Mouse (Mus musculus) adrenal gland, adult (tissue): Measurements from ENCODE around the gene Gm27029.
A peak's percentile ranks its signal among the peaks of the same experiment; 100 is the strongest.
"Not testable (repeated sequence)": the region's sequence is repeated elsewhere in the genome, so short reads cannot be mapped to it uniquely, and the experiment has no call there.

ENCODE experiments used
- DNase-seq, 2 experiments: peaks; one replicate each; pipeline ENCODE4 v3.0.0; 2022 to 2023; ENCODE audit warnings: low spot score in 1 of 2; ENCODE audit not compliant: inconsistent age in 2 of 2

Gm27029 gene

DNA sequence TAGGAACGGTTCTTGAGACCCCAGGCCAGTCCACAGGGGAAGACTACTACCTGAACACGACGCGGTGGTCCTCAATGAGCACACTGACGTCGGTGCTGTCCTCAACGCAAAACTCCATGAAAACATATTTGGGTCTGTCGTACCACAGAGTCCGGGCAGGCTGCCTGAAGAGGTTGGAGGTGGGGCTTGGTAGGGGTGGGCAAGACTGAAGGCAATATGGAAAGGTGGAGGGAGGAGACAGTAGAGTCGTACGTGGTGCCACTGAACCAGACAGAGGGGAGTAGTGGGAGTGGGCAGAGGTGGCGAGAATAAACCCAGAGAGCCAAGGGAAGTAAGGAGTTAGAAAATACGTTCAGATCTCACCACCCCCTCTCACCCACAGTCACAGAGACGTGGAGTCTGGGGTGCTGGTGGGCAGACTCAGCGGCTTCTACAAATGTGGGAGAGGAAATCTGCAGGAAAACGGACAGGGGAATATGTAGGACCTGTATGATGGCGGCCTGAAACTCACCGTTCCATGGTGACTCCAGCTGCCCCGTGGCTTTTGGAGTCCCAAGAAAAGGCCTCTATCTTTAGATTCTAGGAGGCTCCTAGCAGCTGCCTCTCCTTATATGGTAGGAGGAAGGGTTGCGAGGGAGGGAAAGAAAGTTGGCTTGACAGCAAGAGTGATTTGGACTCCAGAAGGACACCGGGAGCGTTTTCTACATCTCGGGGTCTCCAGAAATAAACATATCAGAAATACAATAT, at the start of gene Gm27029:
Gene Gm27029 (minus strand): TSS at position 692 of the 747 bp plus-strand sequence.
- DNase-seq = no peak

DNA sequence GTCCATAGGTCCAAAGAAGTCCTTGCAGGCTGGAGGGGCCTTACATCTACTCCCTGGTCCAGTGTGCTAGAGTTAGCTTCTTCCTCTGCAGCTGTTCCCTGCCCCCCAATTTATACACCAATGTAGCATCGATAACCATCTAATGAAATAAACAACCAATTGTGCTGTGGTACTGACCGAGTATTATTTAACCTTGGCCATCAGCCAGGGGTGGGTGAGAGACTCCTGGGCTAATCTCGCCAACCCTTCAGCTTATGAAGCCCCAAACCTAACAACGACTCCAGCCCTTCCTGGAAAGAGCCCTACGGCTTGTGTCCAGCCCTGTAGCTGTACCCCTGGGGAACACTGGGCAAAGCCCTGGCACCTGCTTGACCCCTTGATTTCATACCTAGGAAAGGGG, 49.7 kb upstream of the Gm27029 start:
- DNase-seq = no peak

DNA sequence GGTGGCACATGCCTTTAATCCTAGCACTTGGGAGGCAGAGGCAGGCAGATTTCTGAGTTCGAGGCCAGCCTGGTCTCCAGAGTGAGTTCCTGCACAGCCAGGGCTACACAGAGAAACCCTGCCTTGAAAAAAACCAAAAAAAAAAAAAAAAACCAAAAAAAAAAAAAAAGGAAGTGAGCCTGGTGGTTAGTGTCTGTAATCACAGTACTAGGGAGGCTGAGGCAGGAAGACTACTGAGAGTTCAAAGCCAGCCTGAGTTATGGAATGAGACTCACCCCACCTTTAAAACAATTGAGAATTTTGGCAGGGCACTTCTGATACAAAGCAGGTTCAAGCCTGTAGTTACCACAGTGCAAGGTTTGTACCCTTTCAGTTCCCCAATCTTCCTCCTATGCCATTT, 49.1 kb upstream of the Gm27029 start:
- not testable (repeated sequence) for DNase-seq

DNA sequence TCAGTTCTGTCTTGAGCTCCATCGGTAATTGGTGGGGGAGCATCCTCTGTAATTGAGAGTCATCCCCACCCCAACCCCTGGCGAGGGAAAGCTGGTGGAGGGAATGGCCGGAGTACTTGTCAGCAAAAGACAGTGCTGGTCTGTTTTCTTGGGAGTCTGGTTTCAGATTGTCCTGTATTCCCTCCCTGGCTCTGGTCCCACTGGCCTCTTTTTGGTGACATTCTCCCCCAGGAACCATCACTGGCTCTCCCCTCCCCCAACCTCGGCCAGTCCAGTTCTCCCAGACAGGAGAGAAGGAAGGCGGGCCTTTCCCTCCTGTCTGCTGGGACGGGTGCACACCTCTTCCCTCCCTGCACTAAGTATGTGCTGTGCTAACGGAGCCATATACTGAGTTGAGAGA, 47.7 kb upstream of the Gm27029 start:
- DNase-seq = no peak

DNA sequence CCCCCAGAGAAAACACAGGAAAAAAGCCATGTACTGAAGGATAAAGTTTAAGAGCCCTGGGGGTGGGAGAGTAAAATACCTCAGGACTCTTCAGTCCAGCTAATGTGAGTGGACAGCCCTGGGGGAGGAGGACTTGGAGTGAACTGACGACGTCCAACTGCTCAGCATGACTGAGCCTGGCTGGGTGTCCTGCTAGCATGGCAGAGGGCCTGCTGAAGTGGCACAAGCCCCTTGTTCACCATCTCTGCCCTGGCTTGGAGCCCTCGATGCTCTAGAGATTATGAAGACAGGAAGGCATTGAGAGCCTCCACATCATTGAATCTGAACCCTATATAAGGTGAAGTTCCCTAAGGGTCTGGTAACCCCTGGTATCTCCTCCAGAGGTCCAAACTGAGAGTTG, 47.3 kb upstream of the Gm27029 start:
- DNase-seq = peak in 1 of 2 experiments; percentile 21

DNA sequence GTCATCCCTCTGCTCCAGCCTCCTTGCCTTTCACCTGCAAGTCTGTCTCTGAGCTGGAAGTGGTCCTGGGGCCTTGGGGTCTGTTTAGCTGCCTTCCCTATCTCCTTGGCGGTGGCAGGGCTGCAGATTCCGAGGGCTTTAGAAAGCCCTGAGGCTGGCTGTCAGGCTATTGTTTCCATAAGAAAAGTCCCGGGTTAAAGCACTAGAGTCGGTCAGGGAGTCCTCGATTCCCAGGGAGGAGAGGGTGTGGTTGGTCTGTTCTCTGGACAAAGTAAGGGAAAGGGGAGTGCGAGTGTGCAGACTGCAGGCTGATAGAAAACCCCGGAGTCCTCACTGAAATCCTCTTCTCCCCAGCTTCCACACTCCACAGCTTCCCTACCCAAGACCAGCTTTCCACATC, 45.6 kb upstream of the Gm27029 start:
- no peak for DNase-seq

DNA sequence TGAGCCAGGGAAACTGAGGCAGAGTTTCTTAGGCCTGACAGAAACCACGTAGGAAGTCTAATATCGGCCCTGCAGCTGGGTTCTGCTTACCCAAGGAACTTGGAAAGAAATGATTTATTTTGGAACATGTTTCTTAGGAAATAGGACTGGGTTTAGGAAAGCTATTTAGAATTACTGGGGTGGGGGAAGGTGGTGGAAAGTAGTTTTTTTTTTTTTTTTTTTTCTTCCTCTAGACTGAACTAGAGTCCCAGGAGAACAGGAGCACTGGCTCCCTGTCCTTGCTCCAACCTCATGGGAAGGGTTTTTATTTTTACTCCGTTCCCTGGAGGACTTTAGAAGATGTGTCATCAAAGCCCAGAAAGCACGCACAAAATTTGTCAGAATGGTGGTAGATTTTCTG, 44.6 kb upstream of the Gm27029 start:
- DNase-seq = peak in 1 of 2 experiments; percentile 25

DNA sequence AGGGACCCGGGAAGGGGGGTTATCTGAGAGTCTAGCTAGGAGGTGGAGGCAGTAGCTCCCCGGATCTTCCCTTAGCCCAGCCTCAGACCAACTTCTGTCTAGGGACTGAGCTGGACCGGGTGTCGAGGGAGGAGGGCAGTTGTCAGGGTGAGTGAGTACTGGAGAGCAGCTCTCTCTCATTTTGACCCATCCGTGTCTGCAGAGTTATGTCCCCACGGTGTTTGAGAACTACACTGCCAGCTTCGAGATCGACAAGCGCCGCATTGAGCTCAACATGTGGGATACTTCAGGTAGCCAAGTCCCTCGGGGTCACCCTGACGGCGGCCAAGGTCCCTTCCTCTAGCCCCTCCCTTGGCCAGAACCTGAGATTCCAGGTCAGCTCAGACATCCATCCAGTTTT, 44.1 kb upstream of the Gm27029 start:
- peak in 1 of 2 experiments; percentile 35 for DNase-seq

DNA sequence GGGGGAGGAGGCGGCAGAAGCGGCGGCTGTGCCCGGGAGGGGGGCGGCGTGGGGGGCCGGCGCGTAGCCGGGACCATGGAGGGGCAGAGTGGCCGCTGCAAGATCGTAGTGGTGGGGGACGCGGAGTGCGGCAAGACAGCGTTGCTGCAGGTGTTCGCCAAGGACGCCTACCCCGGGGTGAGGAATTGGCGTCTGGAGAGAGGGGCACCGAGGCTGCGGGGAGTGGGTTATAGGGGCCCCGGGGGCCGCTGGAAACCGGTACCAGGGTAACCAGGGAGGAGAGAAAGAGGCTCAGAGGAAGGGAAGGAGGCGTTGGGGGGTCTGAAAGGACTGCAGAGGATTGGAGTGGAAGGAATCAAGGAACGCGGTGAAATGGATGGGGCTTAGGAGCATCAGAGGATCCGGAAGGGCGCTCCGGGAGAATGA, 43.7 kb upstream of the Gm27029 start:
- DNase-seq = no peak

DNA sequence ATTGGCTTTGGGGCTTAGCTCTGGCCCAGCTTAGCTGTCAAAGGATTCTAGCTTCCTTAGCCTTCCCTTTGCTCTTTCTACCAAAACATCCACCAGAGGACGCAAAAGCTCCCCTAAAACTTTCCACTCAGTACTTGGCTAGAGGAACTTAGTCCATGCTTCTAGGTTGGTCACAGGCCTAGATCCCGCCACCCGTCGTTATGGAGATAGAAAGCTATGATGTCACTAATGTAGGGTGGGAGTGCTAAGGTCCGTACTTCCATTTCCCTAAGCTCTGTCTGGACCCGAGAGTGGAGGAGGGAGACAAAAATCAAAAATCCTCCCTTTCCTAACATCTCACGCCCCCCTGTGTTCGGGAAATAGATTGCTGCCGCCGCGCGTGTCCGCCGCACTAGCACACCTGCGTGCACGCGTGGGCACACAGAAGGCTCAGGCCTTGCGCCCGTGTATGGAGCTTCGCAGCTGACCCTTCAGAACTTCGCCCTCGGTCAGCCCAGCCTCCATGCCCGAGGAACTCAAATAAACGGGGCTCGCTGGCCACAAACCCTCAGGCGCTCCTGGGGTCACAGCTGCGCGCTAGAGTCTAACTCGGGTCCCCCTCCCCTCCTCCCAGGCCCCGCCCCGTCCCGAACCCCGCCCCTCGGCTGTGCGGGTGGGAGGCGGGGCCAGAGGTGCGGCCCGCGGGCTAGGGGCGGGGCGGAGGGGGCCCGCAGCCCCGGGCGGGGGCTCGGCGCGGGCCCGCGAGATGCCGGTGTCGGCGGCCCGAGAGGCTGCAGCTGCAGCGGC, 43.1 kb upstream of the Gm27029 start:
- DNase-seq = peak; percentile 82 to 93

DNA sequence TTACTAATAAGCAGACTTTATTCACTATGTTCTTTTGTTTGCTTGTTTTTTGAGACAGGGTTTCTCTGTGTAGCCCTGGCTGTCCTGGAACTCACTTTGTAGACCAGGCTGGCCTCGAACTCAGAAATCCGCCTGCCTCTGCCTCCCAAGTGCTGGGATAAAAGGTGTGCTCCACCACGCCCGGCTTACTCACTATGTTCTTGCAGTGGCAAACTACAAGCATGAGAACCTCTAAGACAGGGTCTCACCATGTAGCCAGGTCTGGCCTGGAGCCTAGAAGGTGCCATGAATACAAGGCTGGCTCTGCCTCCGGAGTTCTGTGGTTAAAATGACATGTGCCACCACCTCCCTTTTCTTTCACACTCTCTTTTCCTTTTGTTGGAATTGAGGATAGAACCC, 42.0 kb upstream of the Gm27029 start:
- DNase-seq = peak; percentile 35 to 48

DNA sequence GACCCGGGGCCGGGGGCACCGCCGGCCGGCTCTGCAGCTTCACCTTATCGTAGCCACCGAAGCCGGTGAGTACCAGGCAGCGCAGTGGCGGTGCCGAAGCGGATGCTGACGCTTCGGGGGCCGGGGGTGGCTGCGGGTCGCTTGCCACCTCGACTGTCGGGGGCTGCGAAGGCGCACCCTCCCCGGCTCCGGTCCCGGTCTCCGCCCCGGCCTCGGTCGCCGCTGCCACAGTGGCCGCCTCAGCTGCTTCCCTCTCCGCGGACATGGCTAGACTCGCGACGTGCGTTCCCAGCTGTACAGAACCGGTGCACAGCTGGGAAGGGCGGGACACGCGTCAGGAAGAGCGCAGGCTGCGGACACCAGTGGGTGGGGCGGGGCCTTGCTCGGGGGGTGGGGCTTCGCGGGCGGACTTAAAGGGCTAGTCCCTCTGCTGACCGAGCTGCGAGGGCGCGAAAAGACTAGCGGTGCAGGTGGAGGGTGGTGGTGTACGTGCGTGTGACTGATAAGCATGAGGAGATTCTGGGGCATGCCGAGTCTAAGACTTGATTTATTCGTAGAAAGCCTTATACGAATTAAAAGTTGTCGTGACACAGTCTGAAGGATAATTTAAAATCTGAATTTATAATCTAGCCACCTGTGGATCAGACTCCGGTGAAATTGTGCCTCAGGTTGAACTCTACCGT, 41.4 kb upstream of the Gm27029 start, which contains the start of gene Vat1:
Gene Vat1 (minus strand): TSS at position 362 of the 683 bp plus-strand sequence.
- DNase-seq = peak; percentile 82 to 92

DNA sequence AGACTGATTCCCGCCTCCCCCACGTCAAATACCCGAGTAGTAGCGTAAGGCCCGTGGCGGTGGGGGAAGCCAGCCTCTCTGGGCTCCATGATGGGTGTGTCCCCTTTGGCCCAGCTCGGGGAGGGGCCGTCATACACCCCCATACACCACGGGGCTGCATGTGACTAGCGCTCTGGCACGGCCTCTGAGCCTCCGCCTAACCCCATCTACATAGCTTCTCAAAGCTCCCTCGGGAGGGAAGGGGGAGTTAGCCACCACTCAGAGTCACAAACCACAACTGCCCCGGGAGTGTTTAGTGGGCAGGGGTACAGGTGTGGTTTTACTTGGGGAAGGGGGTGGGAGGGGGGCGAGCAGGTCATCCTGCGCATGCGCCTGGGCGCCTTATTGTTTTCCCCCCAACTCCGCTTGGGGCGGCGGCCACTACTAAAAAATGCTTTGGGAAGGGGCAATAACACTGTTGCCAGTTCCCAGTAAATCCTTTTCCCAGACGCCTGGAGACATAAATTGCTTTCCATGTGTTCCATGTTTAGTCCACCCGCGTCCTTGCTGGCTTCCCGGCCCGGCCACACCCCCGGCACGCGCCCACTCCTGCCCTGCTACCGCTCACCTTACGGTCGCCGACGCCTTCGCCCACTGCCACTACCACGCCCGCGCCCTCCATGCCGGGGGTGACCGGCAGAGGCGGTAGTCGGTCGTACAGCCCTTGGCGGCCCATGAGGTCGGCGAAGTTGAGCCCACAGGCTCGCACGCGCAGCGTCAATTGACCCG, 40.7 kb upstream of the Gm27029 start:
- peak; percentile 86 to 93 for DNase-seq

DNA sequence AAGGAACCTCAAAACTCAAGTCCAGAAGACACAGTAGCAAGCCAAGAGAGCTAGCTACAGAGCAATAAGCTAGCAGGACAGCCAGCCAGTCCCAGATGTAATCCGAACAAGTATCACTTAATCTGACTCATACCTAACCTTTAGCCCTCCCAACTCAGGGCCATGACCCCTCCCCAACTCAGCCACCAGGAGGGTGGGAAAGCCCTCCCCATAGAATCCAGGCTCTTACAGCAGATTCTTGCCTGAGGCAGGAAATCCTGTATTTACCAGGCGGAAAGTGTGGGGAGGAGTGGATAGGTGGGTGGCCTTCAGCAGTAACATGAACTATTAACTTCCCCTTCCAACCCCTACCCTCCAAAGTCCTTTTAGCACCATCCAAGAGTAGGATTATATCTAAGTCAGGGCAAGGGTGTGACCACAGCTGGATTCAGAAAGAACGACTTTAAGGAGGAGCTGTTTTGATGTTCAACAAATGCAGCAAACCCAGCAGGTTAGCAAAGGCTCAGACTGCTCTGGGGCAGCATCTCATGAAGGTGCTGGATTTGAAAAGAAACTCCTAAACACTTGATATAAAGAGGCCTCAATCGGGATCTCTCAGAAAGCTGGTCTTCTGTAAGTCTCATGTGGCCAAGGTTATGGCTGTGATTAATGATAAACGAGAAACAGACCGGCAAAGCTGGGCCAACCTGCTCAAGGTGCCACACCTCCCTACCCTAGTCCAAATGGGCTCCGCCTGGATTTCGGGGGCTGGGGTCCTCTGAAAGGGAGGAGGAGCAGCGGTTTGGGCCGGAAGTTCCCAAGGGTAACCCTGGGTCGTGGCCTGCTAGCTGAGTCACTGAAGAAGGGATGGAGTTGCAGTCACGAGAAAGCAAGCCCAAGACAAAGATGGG, 39.9 kb upstream of the Gm27029 start, which contains the start of gene Rnd2:
Gene Rnd2 (plus strand): TSS at position 789 of the 890 bp plus-strand sequence.
- DNase-seq = peak; percentile 67 to 83

DNA sequence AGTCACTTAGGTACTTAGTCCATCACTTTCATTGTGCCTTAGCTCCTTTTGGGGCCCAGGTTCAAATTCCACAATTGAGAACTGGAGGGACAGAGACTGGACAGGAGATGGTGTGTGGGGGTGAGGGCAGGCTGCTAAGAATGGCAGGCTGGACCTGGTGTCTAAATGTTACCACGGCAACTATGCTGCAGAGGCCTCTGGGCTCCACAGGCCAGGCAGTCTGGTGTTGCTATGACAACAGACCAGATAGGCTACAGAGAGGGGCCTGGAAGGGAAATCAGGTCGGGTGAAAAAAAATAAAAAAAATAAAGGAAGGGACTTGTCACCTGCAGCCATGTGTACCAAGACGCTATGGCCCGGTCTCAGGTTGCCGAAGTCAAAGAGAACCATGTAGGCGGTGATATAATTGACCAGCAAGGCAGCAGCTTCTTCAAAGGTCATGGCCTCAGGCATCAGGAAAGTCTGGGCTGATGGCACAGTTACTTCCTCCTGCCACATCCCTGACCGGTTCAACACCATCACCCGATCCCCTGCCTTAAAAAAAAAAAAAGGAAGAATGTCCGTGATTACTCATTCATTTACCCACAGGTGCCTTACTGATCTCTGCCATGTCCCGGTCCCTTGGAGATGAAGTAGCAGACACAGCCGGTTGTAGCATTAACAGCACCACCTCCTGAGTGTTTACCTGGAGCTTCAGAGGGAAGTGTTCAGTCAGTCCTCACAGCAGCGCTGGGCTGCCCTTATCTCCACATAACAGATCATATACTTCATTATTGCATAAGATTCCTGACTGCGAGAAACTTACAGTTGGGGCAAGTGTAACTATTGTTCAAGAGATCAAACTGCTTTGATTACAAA, 38.2 kb upstream of the Gm27029 start:
- DNase-seq = peak; percentile 38 to 70

DNA sequence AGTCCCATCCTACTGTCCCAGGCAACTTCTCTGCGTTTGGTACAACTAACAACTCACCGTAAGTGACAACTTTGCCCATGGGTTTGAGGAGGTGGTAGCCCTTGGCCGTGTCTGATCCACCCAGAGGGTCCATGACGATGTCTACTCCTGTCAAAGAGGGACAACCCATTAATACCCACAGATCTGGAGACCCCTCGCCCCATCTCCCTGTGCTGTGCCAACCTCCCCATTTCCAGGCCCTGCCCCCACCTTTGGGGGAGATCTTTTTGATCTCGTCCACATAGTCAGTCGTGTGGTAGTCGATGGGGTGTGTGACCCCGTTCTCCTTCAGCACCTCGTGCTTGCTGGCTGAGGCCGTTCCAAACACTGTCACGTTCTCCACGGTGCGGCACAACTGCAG, 37.5 kb upstream of the Gm27029 start:
- DNase-seq = peak in 1 of 2 experiments; percentile 40

DNA sequence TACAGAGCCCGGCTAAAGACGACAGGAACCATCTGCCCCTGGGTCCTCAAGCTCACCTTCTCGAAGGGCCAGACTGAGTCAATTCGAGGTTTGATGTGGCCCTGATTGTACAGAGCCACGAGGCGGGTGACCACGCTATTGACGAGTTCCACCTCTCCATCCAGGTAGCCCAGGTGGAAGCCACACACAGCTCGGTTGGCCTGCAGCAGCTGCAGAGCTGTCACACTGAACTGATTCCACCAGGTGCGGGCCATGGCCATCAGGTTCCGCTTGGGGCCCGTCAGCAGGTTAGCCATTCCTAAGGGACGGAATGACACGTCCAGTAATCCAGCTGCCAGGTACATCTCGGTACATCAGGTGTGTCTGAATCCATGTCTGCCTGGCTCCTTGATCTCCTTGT, 35.7 kb upstream of the Gm27029 start:
- no peak for DNase-seq

DNA sequence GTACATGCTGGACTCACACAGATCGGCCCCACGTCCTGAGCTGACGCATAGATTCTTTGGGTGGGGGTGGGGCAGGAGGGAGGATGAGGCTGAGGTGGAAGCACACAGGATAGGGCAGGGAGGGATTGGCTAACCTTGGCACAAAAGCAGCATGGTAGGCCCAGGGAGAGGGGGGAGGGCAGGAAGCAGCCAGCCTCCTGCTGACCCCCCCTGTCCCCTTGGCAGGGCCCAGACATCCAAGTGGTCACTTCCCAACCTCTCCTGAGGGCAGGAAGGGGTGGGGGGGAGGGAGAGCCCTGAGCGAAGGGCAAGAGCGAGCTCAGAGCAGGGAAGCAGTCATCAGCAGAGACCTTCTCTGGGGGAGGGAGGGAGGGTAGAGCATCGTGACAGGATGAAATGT, 35.1 kb upstream of the Gm27029 start:
- peak; percentile 43 to 52 for DNase-seq

DNA sequence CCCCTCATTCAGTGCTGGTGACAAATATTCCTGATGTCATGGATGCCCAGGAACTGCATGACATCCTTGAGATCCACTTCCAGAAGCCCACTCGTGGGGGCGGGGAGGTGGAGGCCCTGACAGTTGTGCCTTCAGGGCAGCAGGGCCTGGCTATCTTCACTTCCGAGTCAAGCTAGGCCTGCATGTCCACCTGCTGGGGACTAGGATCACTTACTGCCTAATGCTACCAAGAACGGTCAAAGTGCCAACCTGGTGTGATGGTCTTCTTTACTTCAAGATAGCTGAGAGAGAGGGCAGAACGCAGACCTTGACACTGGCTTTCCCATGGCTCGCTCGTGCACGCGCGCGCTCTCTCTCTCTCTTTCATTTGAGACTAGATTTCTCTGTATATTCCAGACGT, 33.6 kb upstream of the Gm27029 start:
- DNase-seq = peak in 1 of 2 experiments; percentile 29
